1 mouse cellular context compared by ENCODE assay signal in the genomic region with DNA sequence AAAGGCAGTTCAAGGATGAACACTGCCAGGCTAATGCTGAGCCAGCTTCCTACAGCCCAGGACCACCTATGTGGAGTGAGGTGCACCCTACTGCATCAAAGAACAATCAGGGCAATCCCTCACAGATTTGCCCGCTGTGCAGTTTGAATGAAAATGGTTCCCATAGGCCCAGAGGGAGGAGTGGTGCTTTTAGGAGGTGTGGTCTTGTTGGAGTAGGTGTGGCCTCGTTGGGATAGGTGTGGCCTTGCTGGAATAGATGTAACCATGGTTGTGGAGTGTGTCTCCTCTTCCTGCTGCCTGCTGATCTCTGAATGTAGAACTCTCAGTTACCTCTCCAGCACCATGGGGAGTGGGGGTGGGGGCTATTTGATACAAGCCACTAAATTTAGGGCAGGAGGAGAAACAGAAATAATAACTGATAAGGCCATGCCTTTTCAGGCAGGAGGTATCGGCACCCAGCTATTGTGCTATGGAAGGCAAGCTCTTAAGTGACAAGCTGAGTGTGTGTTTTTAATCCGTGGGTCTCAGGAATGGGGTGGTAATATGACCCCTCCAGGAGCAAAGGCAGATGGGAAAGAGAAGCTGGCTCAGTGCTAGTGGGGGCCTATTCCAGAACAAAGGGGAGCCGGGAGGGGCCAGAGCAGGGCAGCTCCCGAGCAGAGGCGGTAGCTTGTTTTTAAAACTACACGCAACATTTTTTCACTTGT.
TF ChIP-seq lines count a peak whose summit lies in the region.

No protein-coding gene starts in this region.

TF ChIP-seq in MEL, 35 proteins besides CTCF, POLR2A, EP300 and RAD21 (continued from another document):
- TF ChIP-seq ZKSCAN1 (IDR thresholded peaks at IDR 0.05; ENCODE audit: low read depth, low read length) (no peak), POLR2AphosphoS2 (IDR thresholded peaks at IDR 0.05; ENCODE audit: low read length) (no peak), ZNF384 (IDR thresholded peaks at IDR 0.05; ENCODE audit: low read depth, low read length) (no peak), TAL1 (IDR thresholded peaks at IDR 0.05; ENCODE audit: low read length) (no peak), ETS1 (IDR thresholded peaks at IDR 0.05; ENCODE audit: low read depth, low read length) (no peak), ELF1 (IDR thresholded peaks at IDR 0.05; ENCODE audit: low read depth, low read length) (no peak), TCF12 (IDR thresholded peaks at IDR 0.05; ENCODE audit: low read depth, low read length) (no peak)
